Mouse (Mus musculus) lung, embryonic 15.5 days (tissue): Measurements from ENCODE around the gene Brcc3. TPM values are rescaled to one million over a fixed set of nuclear protein-coding genes. Genes with fewer than 3 reads are reported as not detected.
"Not testable (repeated sequence)": the region's sequence is repeated elsewhere in the genome, so short reads cannot be mapped to it uniquely, and the experiment has no call there.

Experiments used
- ATAC-seq: fragments of 200-750 bp; cut with Nextera tagmentation; 2 replicates; pipeline ENCODE4 v1.8.0; 2017; ENCODE audit warnings: moderate number of reproducible peaks, borderline replicate concordance; ENCODE audit not compliant: low FRiP score, low TSS enrichment; ENCODE audit errors: extremely low read depth
- H3K27ac ChIP-seq: fragments of 300-500 bp; sonication (generic); 2 replicates; pipeline ENCODE4 v1.5.1; 2015; ENCODE audit warnings: moderate library complexity, mild to moderate bottlenecking, inconsistent platforms
- H3K27me3 ChIP-seq: fragments of 300-500 bp; sonication (generic); 2 replicates; pipeline ENCODE4 v1.6.1; 2015; ENCODE audit warnings: inconsistent platforms
- H3K36me3 ChIP-seq: fragments of 300-500 bp; sonication (generic); 2 replicates; pipeline ENCODE4 v1.6.1; 2015; ENCODE audit warnings: inconsistent platforms
- H3K4me1 ChIP-seq: fragments of 300-500 bp; sonication (generic); 2 replicates; pipeline ENCODE4 v1.6.1; 2015; ENCODE audit warnings: inconsistent platforms
- H3K4me2 ChIP-seq: fragments of 300-500 bp; sonication (generic); 2 replicates; pipeline ENCODE4 v1.6.1; 2015; ENCODE audit warnings: inconsistent platforms, mild to moderate bottlenecking, moderate library complexity
- H3K4me3 ChIP-seq: fragments of 300-500 bp; sonication (generic); 2 replicates; pipeline ENCODE4 v1.5.1; 2015; ENCODE audit warnings: mild to moderate bottlenecking, inconsistent platforms
- H3K9ac ChIP-seq: fragments of 300-500 bp; sonication (generic); 2 replicates; pipeline ENCODE4 v1.6.1; 2015; ENCODE audit warnings: inconsistent platforms
- H3K9me3 ChIP-seq: fragments of 300-500 bp; sonication (generic); 2 replicates; pipeline ENCODE4 v1.6.1; 2016; ENCODE audit warnings: inconsistent platforms
- WGBS: fragments of 180-500 bp; shearing (Covaris S2); methylation state at CpG from one replicate; pipeline ENCODE4 v1.1.7; 2015; 5-methylcytosine and 5-hydroxymethylcytosine counted together
- polyA plus RNA-seq: library from polyadenylated mRNA; unstranded; fragments of >200 nt; fragmentation: Nextera tagmentation; extraction: Ambion mirVana; gene quantifications from 2 replicates; pipeline ENCODE4 v1.2.1, GENCODE M21; 2015

Gene Brcc3
- polyA plus RNA-seq, 1 experiment from 2014 or later, result 66.9 TPM

- Histone ChIP-seq H3K27me3 (no peaks in the 10 kb centered on the region), H3K4me2 (no peak overlapping the region), H3K9me3 (no peaks in the 10 kb centered on the region), H3K4me1 (no peaks in the 10 kb centered on the region), H3K9ac (no peak overlapping the region), H3K36me3 (peaks cover 11% of the 10 kb centered on the region; the same call in 1 of the 2 replicates), H3K4me3 (no peak overlapping the region), H3K27ac (no peak overlapping the region)
- ATAC-seq, result no peak
- WGBS, result 83% methylated on average over 1 of the region's 1 CpGs
These were observed 38.2 kb downstream of the Brcc3 start for GRCm38 (mm10) chrX:75454597-75454996.

- Histone ChIP-seq H3K9ac (peak overlapping the region; percentile 16; the same call in 1 of the 2 replicates), H3K4me2 (peak overlapping the region; percentile 53), H3K4me3 (peak overlapping the region; percentile 40)
- not testable (repeated sequence) for H3K9me3 ChIP-seq, H3K4me1 ChIP-seq, H3K36me3 ChIP-seq, H3K27me3 ChIP-seq, H3K27ac ChIP-seq
- ATAC-seq, result peak; percentile 86
- WGBS, result 17% methylated on average over 37 of the region's 37 CpGs
These were observed 58.8 kb downstream of the Brcc3 start for GRCm38 (mm10) chrX:75475182-75475644.

GRCm38 (mm10) chrX:75489886-75490285 is 73.5 kb downstream of the Brcc3 start:
- H3K36me3 ChIP-seq, result no peaks in the 10 kb centered on the region

More at GRCm38 (mm10) chrX:75489886-75490285, 73.5 kb downstream of the Brcc3 start:
- ATAC-seq, result no peak
- Histone ChIP-seq H3K9me3 (no peaks in the 10 kb centered on the region), H3K27ac (no peak overlapping the region), H3K4me1 (no peaks in the 10 kb centered on the region), H3K4me3 (no peak overlapping the region), H3K27me3 (no peaks in the 10 kb centered on the region), H3K4me2 (no peak overlapping the region), H3K9ac (no peak overlapping the region)
- 100% methylated on average over 1 of the region's 1 CpGs for WGBS

Other genes with a start within 250 kb of the Brcc3 start
- gene Fundc2, start 34.2 kb upstream of the Brcc3 start, polyA plus RNA-seq, result 65.8 and 70.9 TPM in 2 replicates
- gene F8, start 34.0 kb upstream of the Brcc3 start, polyA plus RNA-seq, result 1.6 and 1.9 TPM in 2 replicates
- gene Cmc4, start within 50 bp of the Brcc3 start, polyA plus RNA-seq, result 22.8 and 23.6 TPM in 2 replicates
- 9.8 and 12.0 TPM in 2 replicates for gene Mtcp1, start within 50 bp of the Brcc3 start, polyA plus RNA-seq
- gene Vbp1, start 97.7 kb downstream of the Brcc3 start, polyA plus RNA-seq, result 174 and 176 TPM in 2 replicates
- 1.2 and 1.3 TPM in 2 replicates for gene Rab39b, start 161.6 kb downstream of the Brcc3 start, polyA plus RNA-seq